Mouse (Mus musculus) 416B (cell line): ENCODE measurements at regions not wholly inside any gene's neighbourhood (a gene's known extent, or its start where the extent isn't known, plus 50 kb on each side); places are given as distances from the start of the nearest gene placed in this dataset.

Source experiments
- DNase-seq: peaks from one replicate; pipeline ENCODE4 v3.0.0; 2011; ENCODE audit warnings: low read depth

GRCm38 (mm10) chr11:63394201-63394600 lies 265.4 kb downstream of the Pmp22 start:
- no peak for DNase-seq

GRCm38 (mm10) chr11:63396386-63396785 lies 267.6 kb downstream of the Pmp22 start:
- DNase-seq = no peak

GRCm38 (mm10) chr11:63402741-63403140 lies 274.0 kb downstream of the Pmp22 start:
- no peak for DNase-seq

GRCm38 (mm10) chr11:63404719-63405118 lies 275.9 kb downstream of the Pmp22 start:
- peak; percentile 39 for DNase-seq

- DNase-seq = no peak
These were observed 280.6 kb downstream of the Pmp22 start for GRCm38 (mm10) chr11:63409431-63409830.

GRCm38 (mm10) chr11:63410921-63411320 lies 282.1 kb downstream of the Pmp22 start:
- no peak for DNase-seq

- no peak for DNase-seq
These were observed 283.7 kb downstream of the Pmp22 start for GRCm38 (mm10) chr11:63412364-63412991.

GRCm38 (mm10) chr11:63413106-63413505 lies 284.3 kb downstream of the Pmp22 start:
- no peak for DNase-seq

- DNase-seq = no peak
These were observed 284.8 kb downstream of the Pmp22 start for GRCm38 (mm10) chr11:63413621-63414020.

GRCm38 (mm10) chr11:63418042-63418776 lies 289.4 kb downstream of the Pmp22 start:
- DNase-seq = no peak

GRCm38 (mm10) chr11:63420341-63420740 lies 291.6 kb downstream of the Pmp22 start:
- no peak for DNase-seq

- DNase-seq = no peak
These were observed 293.3 kb downstream of the Pmp22 start for GRCm38 (mm10) chr11:63422069-63422468.

- no peak for DNase-seq
These were observed 295.5 kb downstream of the Pmp22 start for GRCm38 (mm10) chr11:63424319-63424718.

GRCm38 (mm10) chr11:63425741-63426140 lies 297.0 kb downstream of the Pmp22 start:
- DNase-seq = no peak

- no peak for DNase-seq
These were observed 325.0 kb downstream of the Pmp22 start for GRCm38 (mm10) chr11:63453786-63454185.

- DNase-seq = no peak
These were observed 326.2 kb downstream of the Pmp22 start for GRCm38 (mm10) chr11:63454910-63455531.

- no peak for DNase-seq
These were observed 327.6 kb downstream of the Pmp22 start for GRCm38 (mm10) chr11:63456356-63456755.

GRCm38 (mm10) chr11:63457250-63457649 lies 328.5 kb downstream of the Pmp22 start:
- no peak for DNase-seq

- no peak for DNase-seq
These were observed 331.4 kb downstream of the Pmp22 start for GRCm38 (mm10) chr11:63460146-63460545.

- DNase-seq = no peak
These were observed 335.1 kb downstream of the Pmp22 start for GRCm38 (mm10) chr11:63463797-63464331.

GRCm38 (mm10) chr11:63465941-63466340 lies 337.2 kb downstream of the Pmp22 start:
- no peak for DNase-seq

GRCm38 (mm10) chr11:63466541-63466940 lies 337.8 kb downstream of the Pmp22 start:
- DNase-seq = no peak

- DNase-seq = no peak
These were observed 346.0 kb downstream of the Pmp22 start for GRCm38 (mm10) chr11:63474831-63475230.
